Mouse (Mus musculus): ENCODE measurements at regions not wholly inside any gene's neighbourhood (a gene's known extent, or its start where the extent isn't known, plus 50 kb on each side); places are given as distances from the start of the nearest gene placed in this dataset.

GRCm38 (mm10) chr8:80325859-80326258 lies 167.7 kb upstream of the Gypa start:
- TF ChIP-seq CTCF (IDR thresholded peaks at IDR 0.05) (no peak), EP300 (IDR thresholded peaks at IDR 0.05) (no peak)

Measured in lung, postnatal 0 days (tissue).